Mouse (Mus musculus) heart, adult 2 months (tissue): ENCODE results near the gene Itm2c.

Experiments
- CTCF ChIP-seq: fragments of 200-600 bp; IDR thresholded peaks from 2 replicates; pipeline ENCODE4 v1.8.1; 2022; ENCODE audit warnings: antibody characterized with exemption, mild to moderate bottlenecking, moderate library complexity
- EP300 ChIP-seq: fragments of 200-500 bp; IDR thresholded peaks from 2 replicates; pipeline ENCODE4 v1.6.1; 2011; ENCODE audit warnings: low read depth, low read length, control low read depth; ENCODE audit not compliant: insufficient read depth
- POLR2A ChIP-seq: fragments of 200-500 bp; IDR thresholded peaks from 2 replicates; pipeline ENCODE4 v1.6.1; 2011; ENCODE audit warnings: mild to moderate bottlenecking, low read depth, low read length, control low read depth; ENCODE audit not compliant: insufficient read depth

GRCm38 (mm10) chr1:85957942-85958619 is 64.0 kb downstream of the Itm2c start:
- TF ChIP-seq CTCF (no peak), POLR2A (no peak), EP300 (no peak)
